Mouse (Mus musculus): ENCODE results near the gene Sypl. TPM values are rescaled to one million over a fixed set of nuclear protein-coding genes. Genes with fewer than 3 reads are reported as not detected.

The Sypl gene
- polyA plus RNA-seq, 1 experiment from 2014 or later: 50.7 TPM

DNA sequence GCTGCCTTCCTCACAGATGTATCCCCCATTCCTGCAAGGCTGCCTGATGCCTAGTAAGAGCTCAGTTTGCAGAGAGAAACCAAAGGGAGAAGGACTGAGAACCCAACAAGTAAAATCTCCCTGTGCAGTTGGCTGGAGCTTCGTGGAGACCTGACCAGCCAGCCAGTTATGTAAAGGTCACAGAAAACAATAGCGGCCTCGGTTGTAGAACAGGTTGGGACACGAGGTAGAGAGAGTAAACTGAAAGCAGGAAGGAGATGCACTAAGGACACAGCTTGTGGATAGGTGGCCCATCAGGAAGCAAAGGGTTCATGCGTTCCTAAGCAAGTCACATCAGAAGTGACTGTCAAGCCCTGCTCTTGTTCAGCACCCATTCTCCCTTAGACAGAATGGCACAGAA, 52.2 kb downstream of the Sypl start:
- H3K9me3 ChIP-seq (ENCODE audit: control insufficient read depth, low read length): no peaks in the 10 kb centered on the region
- H3K4me3 ChIP-seq (replicated peaks; ENCODE audit: low read length): no peak overlapping the region
- DNase-seq (ENCODE audit: low spot score): no peak
- no peak overlapping the region for H3K9ac ChIP-seq
- H3K4me1 ChIP-seq (replicated peaks; ENCODE audit: control insufficient read depth, insufficient read depth, low read length): no peaks in the 10 kb centered on the region
- H3K36me3 ChIP-seq (replicated peaks; ENCODE audit: control insufficient read depth, insufficient read depth): no peaks in the 10 kb centered on the region
- no peak overlapping the region for H3K4me2 ChIP-seq (replicated peaks)
- WGBS: 87% methylated on average over 5 of the region's 5 CpGs
- H3K27ac ChIP-seq: no peak overlapping the region
- no peaks in the 10 kb centered on the region for H3K27me3 ChIP-seq (ENCODE audit: control insufficient read depth, insufficient read depth, low read length)
- no peak for ATAC-seq (ENCODE audit: low FRiP score)

DNA sequence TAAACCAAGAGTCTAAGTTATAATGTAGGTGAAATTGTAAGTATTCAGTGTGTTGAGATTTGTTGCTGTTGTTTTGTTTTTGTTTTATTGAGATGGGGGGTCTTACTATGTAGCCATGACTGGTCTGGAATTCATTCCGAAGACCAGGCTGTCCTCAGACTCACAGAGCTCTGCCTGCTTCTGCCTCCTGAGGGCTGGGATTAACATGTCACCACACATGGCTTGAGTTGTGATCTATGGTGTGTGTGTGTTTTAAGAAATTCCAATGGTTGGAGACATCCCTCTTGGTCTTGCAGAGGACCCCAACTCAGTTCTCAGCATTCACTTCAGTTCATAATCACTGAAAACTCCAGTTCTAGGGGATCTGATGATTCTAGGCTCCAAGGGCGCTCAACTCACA, 53.5 kb downstream of the Sypl start:
- H3K36me3 ChIP-seq (replicated peaks; ENCODE audit: control insufficient read depth, insufficient read depth): no peaks in the 10 kb centered on the region
- H3K4me3 ChIP-seq (replicated peaks; ENCODE audit: low read length): no peak overlapping the region
- DNase-seq (ENCODE audit: low spot score) (no peak), ATAC-seq (ENCODE audit: low FRiP score) (no peak)
- H3K9ac ChIP-seq: no peak overlapping the region
- 93% methylated on average over 2 of the region's 2 CpGs for WGBS
- H3K27ac ChIP-seq: no peak overlapping the region
- no peaks in the 10 kb centered on the region for H3K4me1 ChIP-seq (replicated peaks; ENCODE audit: control insufficient read depth, insufficient read depth, low read length)
- H3K9me3 ChIP-seq (ENCODE audit: control insufficient read depth, low read length): no peaks in the 10 kb centered on the region
- H3K27me3 ChIP-seq (ENCODE audit: control insufficient read depth, insufficient read depth, low read length): no peaks in the 10 kb centered on the region
- no peak overlapping the region for H3K4me2 ChIP-seq (replicated peaks)

DNA sequence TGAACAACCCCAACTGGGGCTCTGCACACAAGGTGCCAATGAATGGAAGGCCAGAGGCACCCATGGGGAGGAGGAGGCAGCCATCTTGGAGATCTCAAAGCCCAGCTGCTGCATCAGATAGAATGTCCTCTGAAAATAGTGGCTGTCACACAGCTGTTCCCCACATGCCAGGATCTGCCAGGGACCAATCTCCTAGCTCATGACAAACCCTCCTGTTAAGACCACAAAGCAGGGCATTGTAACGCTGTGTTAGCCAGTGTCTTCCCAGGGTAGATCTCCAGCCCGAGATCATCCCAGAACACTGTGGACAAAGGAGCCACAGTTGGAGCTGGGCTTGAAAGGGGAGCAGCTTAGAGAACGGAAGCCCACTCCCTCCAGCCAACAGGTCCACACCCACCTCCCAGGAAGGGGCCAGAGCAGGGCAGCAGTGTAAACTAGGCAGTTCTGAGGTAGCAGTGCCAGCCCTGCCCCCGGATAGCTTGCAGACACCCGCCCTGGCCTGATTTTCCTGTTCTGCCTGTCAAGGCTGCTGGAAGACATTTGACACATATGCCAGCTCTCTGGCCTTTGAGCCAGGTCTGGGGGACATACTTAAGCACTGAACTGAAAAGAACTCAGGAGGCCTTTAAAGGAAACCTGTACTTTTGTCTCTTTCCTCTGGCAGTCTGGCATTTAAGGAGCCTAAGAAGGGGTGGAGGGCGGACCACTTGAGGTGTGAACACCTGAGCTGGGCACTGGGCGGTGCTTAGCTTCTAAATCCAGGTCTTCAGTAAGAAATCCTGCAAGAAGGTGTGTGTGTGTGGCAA, 54.8 kb downstream of the Sypl start:
- Histone ChIP-seq H3K9ac (no peak overlapping the region), H3K4me2 (replicated peaks) (no peak overlapping the region), H3K9me3 (ENCODE audit: control insufficient read depth, low read length) (no peaks in the 10 kb centered on the region), H3K27ac (no peak overlapping the region), H3K4me1 (replicated peaks; ENCODE audit: control insufficient read depth, insufficient read depth, low read length) (no peaks in the 10 kb centered on the region), H3K4me3 (replicated peaks; ENCODE audit: low read length) (no peak overlapping the region), H3K27me3 (ENCODE audit: control insufficient read depth, insufficient read depth, low read length) (no peaks in the 10 kb centered on the region), H3K36me3 (replicated peaks; ENCODE audit: control insufficient read depth, insufficient read depth) (no peaks in the 10 kb centered on the region)
- 52% methylated on average over 7 of the region's 7 CpGs for WGBS
- DNase-seq (ENCODE audit: low spot score) (no peak), ATAC-seq (ENCODE audit: low FRiP score) (no peak; the same call in 1 of the 2 replicates)

DNA sequence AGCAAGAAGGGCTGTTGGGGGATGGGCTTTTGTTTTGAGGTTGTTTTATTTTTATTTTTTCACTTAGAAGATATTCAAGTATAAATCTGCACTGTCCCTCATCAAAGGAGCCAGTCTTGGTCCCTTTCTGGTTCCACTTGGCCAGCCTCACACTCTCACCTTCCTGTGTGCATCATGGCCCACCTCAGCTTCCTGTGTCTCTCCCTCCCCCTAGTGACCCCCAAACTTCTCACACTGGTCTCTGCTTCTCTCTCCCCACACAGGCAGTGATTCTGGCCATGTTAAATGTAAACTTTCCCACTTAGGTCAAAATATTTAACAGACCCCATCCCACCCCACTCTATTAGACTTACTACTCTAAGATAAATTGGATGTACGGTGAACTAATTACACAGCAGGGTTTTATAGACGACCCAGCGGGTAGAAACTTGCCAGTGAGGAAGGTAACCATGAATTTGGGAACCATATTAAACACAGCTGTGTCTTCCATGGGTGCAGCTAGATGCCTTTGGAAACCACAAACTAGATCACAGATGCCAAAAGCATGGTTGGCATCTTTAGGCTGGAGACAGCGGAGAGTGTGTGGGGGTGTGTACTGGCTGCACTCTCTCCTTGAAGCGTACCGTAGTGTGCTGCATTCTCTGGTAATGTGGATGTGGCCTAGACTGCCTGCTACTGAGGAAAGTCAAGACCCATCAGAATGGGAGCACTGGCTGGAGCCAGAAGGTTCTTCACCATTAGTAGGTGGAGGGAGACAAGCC, 55.7 kb downstream of the Sypl start:
- DNase-seq (ENCODE audit: low spot score): no peak
- no peak overlapping the region for H3K4me2 ChIP-seq (replicated peaks)
- no peaks in the 10 kb centered on the region for H3K4me1 ChIP-seq (replicated peaks; ENCODE audit: control insufficient read depth, insufficient read depth, low read length)
- no peak overlapping the region for H3K27ac ChIP-seq
- no peak for ATAC-seq (ENCODE audit: low FRiP score)
- no peaks in the 10 kb centered on the region for H3K9me3 ChIP-seq (ENCODE audit: control insufficient read depth, low read length)
- 90% methylated on average over 6 of the region's 6 CpGs for WGBS
- no peaks in the 10 kb centered on the region for H3K27me3 ChIP-seq (ENCODE audit: control insufficient read depth, insufficient read depth, low read length)
- no peaks in the 10 kb centered on the region for H3K36me3 ChIP-seq (replicated peaks; ENCODE audit: control insufficient read depth, insufficient read depth)
- H3K4me3 ChIP-seq (replicated peaks; ENCODE audit: low read length): no peak overlapping the region
- no peak overlapping the region for H3K9ac ChIP-seq

DNA sequence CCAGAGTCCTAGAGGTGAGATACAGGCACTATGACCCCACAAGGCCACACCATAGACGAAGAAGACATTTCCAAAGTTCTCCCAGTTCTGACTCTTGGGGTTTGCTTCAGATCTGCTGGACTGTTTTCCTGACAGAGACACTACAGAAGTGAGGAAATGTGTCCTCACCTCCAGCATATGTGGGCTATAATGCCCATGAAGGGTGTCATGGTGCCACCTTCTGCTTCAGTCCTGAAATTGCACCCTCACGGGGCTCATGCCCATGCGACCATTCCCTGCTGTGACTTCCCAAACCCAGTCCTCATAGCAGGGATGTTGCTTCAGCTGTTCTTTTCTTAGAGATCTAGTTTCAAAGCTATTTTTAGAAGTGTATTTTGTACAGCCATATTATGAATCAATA, 56.3 kb downstream of the Sypl start:
- WGBS: 41% methylated on average over 3 of the region's 3 CpGs
- Histone ChIP-seq H3K27ac (no peak overlapping the region), H3K27me3 (ENCODE audit: control insufficient read depth, insufficient read depth, low read length) (no peaks in the 10 kb centered on the region), H3K4me3 (replicated peaks; ENCODE audit: low read length) (no peak overlapping the region), H3K4me2 (replicated peaks) (no peak overlapping the region), H3K4me1 (replicated peaks; ENCODE audit: control insufficient read depth, insufficient read depth, low read length) (no peaks in the 10 kb centered on the region; the same call in 1 of the 2 replicates), H3K9ac (no peak overlapping the region), H3K36me3 (replicated peaks; ENCODE audit: control insufficient read depth, insufficient read depth) (no peaks in the 10 kb centered on the region), H3K9me3 (ENCODE audit: control insufficient read depth, low read length) (no peaks in the 10 kb centered on the region)
- ATAC-seq (ENCODE audit: low FRiP score): no peak
- no peak for DNase-seq (ENCODE audit: low spot score)

DNA sequence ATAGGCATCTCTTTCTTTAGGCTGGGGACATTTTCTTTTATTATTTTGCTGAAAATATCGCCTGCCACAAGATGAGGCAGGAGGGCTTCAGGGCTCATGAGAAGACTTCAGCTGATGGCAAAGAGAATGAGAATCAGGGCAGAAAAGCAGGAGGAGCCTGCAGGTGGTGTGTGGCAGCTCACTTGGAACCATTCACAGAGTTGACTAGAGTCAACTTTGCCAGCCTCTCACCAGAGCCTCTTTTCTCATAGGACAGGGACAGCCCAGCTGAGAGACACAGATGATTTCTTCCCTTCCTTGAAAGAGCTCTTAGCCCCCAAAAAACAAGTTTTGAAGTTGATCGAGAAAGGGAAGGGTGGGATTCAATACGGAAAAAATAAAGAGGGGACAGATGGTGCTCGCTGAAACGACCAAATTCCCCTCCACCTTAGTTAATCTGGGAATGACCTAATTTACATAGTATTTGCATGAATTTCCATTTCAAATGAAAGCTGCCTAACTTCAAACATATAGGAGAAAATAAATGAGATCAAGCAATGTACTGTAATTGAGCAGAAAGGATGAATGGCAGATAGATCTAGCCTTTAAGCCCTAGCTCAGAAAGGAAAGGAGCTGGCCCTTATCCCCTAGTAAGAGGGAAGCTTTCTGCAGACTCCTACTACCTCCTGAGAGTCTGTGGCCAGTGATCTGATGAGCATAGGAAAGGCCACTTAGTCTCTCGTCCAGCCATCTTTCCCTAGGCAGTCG, 60.5 kb downstream of the Sypl start:
- DNase-seq (ENCODE audit: low spot score) (no peak), ATAC-seq (ENCODE audit: low FRiP score) (peak; percentile 37; the same call in 1 of the 2 replicates)
- Histone ChIP-seq H3K4me2 (replicated peaks) (no peak overlapping the region), H3K27ac (peak overlapping the region; percentile 16; the same call in 1 of the 2 replicates), H3K27me3 (ENCODE audit: control insufficient read depth, insufficient read depth, low read length) (no peaks in the 10 kb centered on the region), H3K9me3 (ENCODE audit: control insufficient read depth, low read length) (no peaks in the 10 kb centered on the region), H3K4me1 (replicated peaks; ENCODE audit: control insufficient read depth, insufficient read depth, low read length) (no peaks in the 10 kb centered on the region; the same call in 1 of the 2 replicates), H3K9ac (no peak overlapping the region), H3K4me3 (replicated peaks; ENCODE audit: low read length) (no peak overlapping the region), H3K36me3 (replicated peaks; ENCODE audit: control insufficient read depth, insufficient read depth) (no peaks in the 10 kb centered on the region)
- whole genome bisulfite sequencing: 34% methylated on average over 7 of the region's 7 CpGs

DNA sequence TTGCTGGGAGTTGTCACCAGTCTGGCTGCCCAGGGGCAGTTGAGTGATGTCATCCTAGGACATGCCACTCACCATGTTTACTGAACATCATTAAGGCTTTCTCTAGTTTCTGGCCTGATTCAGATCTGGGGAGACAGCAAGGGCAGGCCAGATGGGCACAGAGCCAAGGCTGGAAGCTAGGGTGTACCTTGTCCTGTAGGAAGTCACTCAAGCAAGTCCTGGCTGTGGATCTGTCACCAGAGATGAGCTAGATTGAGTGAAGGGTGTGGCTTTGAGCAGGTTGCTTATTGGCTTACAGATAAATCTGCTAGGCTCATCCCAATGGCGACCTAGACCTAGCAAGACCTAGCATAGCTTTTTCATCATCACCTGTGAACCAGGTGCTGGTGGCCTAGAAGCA, 61.4 kb downstream of the Sypl start:
- H3K27me3 ChIP-seq (ENCODE audit: control insufficient read depth, insufficient read depth, low read length): no peaks in the 10 kb centered on the region
- no peak overlapping the region; the same call in 1 of the 2 replicates for H3K27ac ChIP-seq
- no peaks in the 10 kb centered on the region for H3K36me3 ChIP-seq (replicated peaks; ENCODE audit: control insufficient read depth, insufficient read depth)
- no peak overlapping the region for H3K4me3 ChIP-seq (replicated peaks; ENCODE audit: low read length)
- DNase-seq (ENCODE audit: low spot score) (no peak), ATAC-seq (ENCODE audit: low FRiP score) (0 out of 2 replicates have a peak, but pooled peaks have one; percentile 48)
- no peak overlapping the region for H3K9ac ChIP-seq
- WGBS: 80% methylated on average over 1 of the region's 1 CpGs
- H3K4me1 ChIP-seq (replicated peaks; ENCODE audit: control insufficient read depth, insufficient read depth, low read length): no peaks in the 10 kb centered on the region; the same call in 1 of the 2 replicates
- no peak overlapping the region for H3K4me2 ChIP-seq (replicated peaks)
- no peaks in the 10 kb centered on the region for H3K9me3 ChIP-seq (ENCODE audit: control insufficient read depth, low read length)

DNA sequence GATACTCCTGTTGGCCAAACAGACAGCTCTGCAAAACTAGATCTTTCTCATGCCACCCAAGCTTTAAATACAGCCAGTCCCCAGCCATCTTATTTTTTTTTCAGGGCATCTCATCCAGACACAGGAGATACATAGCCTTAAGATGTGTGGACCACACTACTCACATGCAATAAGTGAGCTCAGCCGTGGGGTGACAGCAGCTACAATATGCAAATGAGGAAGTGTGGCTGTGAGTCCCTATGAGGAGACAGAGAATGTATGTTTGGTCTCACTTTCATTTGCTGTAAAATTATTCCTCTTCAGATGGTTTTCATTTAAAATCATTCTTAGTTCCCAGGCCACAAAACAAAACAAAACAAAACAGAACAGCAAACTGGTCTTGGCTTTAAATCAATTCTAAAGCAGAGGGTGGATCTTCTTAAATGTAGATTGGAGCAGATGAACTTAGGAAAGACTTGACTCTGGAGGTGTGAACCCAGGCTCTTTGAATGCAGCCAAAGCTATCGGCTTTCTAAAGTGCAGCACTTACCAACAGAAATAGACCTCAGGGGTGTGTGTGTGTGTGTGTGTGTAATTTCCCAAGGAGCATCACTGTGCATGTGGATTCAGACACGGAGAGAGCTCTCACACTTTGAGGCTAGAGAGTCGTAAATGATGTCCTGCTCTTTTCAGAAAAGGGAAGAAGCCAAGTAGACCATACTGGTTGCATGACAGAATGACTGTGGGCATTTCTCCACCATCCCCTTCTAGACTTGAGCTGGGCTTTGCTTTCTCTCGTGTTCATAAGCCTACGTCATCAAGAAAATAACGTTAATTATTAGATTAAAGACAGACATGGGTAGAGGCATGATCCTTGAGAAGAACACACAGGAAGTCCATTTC, 63.4 kb downstream of the Sypl start:
- H3K9me3 ChIP-seq (ENCODE audit: control insufficient read depth, low read length): no peaks in the 10 kb centered on the region

More for the DNA sequence above, 63.4 kb downstream of the Sypl start:
- Histone ChIP-seq H3K9ac (no peak overlapping the region), H3K4me2 (replicated peaks) (no peak overlapping the region), H3K4me3 (replicated peaks; ENCODE audit: low read length) (no peak overlapping the region), H3K4me1 (replicated peaks; ENCODE audit: control insufficient read depth, insufficient read depth, low read length) (no peaks in the 10 kb centered on the region; the same call in 1 of the 2 replicates), H3K36me3 (replicated peaks; ENCODE audit: control insufficient read depth, insufficient read depth) (no peaks in the 10 kb centered on the region), H3K27me3 (ENCODE audit: control insufficient read depth, insufficient read depth, low read length) (no peaks in the 10 kb centered on the region), H3K27ac (no peak overlapping the region)
- ATAC-seq (ENCODE audit: low FRiP score) (no peak), DNase-seq (ENCODE audit: low spot score) (no peak)
- WGBS: 79% methylated on average over 7 of the region's 7 CpGs

All from hindbrain, embryonic 14.5 days (tissue).